Mouse (Mus musculus) neural tube, embryonic 13.5 days (tissue): ENCODE results near the gene Gm12169. TPM values are rescaled to one million over a fixed set of nuclear protein-coding genes. Genes with fewer than 3 reads are reported as not detected.
"Not testable (repeated sequence)": the region's sequence is repeated elsewhere in the genome, so short reads cannot be mapped to it uniquely, and the experiment has no call there.

ENCODE experiments used
- ATAC-seq: fragments of 200-750 bp; cut with Nextera tagmentation; 2 replicates; pipeline ENCODE4 v1.8.0; 2017; ENCODE audit warnings: low read depth, mild to moderate bottlenecking, moderate TSS enrichment, moderate library complexity
- H3K27ac ChIP-seq: fragments of 300-500 bp; sonication (generic); replicated peaks from 2 replicates; pipeline ENCODE4 v1.5.1; 2015; ENCODE audit warnings: moderate library complexity, mild to moderate bottlenecking, inconsistent platforms
- H3K27me3 ChIP-seq: fragments of 300-500 bp; sonication (generic); 2 replicates; pipeline ENCODE4 v1.6.1; 2015; ENCODE audit warnings: mild to moderate bottlenecking, inconsistent platforms
- H3K36me3 ChIP-seq: fragments of 300-500 bp; sonication (generic); 2 replicates; pipeline ENCODE4 v1.6.1; 2015; ENCODE audit warnings: mild to moderate bottlenecking, inconsistent platforms
- H3K4me1 ChIP-seq: fragments of 300-500 bp; sonication (generic); replicated peaks from 2 replicates; pipeline ENCODE4 v1.6.1; 2015; ENCODE audit warnings: inconsistent platforms
- H3K4me2 ChIP-seq: fragments of 300-500 bp; sonication (generic); 2 replicates; pipeline ENCODE4 v1.6.1; 2015; ENCODE audit warnings: inconsistent platforms, mild to moderate bottlenecking, moderate library complexity
- H3K4me3 ChIP-seq: fragments of 300-500 bp; sonication (generic); 2 replicates; pipeline ENCODE4 v1.5.1; 2015; ENCODE audit warnings: mild to moderate bottlenecking, inconsistent platforms
- H3K9ac ChIP-seq: fragments of 300-500 bp; sonication (generic); 2 replicates; pipeline ENCODE4 v1.6.1; 2015; ENCODE audit warnings: moderate library complexity, mild to moderate bottlenecking, inconsistent platforms
- H3K9me3 ChIP-seq: fragments of 300-500 bp; sonication (generic); 2 replicates; pipeline ENCODE4 v1.6.1; 2016; ENCODE audit warnings: inconsistent platforms
- WGBS: fragments of 180-500 bp; shearing (Covaris S2); methylation state at CpG from one replicate; pipeline ENCODE4 v1.1.7; 2015; 5-methylcytosine and 5-hydroxymethylcytosine counted together
- polyA plus RNA-seq: library from polyadenylated mRNA; unstranded; fragments of >200 nt; fragmentation: Nextera tagmentation; extraction: Ambion mirVana; gene quantifications from 2 replicates; pipeline ENCODE4 v1.2.1, GENCODE M21; 2015

Gm12169 gene
- polyA plus RNA-seq = not detected in 2 replicates

DNA sequence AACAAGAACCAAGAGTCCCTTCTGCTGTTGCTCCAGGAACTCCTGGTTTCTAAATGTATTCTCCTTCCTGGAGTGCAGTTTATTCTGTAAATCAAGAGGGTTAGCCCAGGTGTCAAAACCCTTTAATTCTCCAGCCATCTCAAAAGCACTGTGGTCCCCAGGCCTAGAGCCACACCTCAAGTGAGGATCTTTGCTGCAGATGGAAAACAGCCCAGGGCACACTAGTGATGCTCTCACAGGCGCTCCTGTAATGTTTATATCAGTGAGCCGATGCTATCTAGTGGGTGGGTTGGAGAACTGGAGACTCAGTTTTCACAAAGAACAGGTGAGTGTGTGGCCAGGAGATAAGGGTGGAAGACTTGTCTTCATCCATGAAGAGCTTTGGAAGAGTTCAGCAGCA is at the start of gene Gm12169:
Gene Gm12169, plus strand, starts transcription at position 301 of the 400 bp plus-strand sequence.
- WGBS = 96% methylated on average over 2 of the region's 2 CpGs
- Histone ChIP-seq H3K27me3 (no peaks in the 10 kb centered on the region), H3K9ac (no peak within 1 kb of the TSS), H3K4me2 (no peak within 1 kb of the TSS), H3K9me3 (no peaks in the 10 kb centered on the region), H3K4me3 (no peak within 1 kb of the TSS), H3K27ac (no peak within 1 kb of the TSS), H3K36me3 (no peaks in the 10 kb centered on the region), H3K4me1 (no peaks in the 10 kb centered on the region)
- no peak for ATAC-seq

- Histone ChIP-seq H3K4me3 (no peak overlapping the region), H3K36me3 (no peaks in the 10 kb centered on the region), H3K9ac (no peak overlapping the region), H3K27me3 (no peaks in the 10 kb centered on the region), H3K9me3 (no peaks in the 10 kb centered on the region), H3K4me1 (no peaks in the 10 kb centered on the region), H3K4me2 (no peak overlapping the region), H3K27ac (no peak overlapping the region)
- WGBS = 90% methylated on average over 4 of the region's 4 CpGs
- ATAC-seq = no peak
Measured at GRCm38 (mm10) chr11:46474220-46474619, 49.8 kb upstream of the Gm12169 start.

DNA sequence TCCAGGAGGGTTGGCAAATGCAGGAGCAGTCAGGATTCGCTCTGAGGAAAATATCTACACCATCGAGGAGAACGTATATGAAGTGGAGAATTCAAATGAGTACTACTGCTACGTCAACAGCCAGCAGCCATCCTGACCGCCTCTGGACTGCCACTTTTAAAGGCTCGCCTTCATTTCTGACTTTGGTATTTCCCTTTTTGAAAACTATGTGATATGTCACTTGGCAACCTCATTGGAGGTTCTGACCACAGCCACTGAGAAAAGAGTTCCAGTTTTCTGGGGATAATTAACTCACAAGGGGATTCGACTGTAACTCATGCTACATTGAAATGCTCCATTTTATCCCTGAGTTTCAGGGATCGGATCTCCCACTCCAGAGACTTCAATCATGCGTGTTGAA is 44.7 kb upstream of the Gm12169 start:
- ATAC-seq = no peak
- 88% methylated on average over 9 of the region's 9 CpGs for WGBS
- H3K9me3 ChIP-seq = no peaks in the 10 kb centered on the region
- no peak overlapping the region for H3K4me2 ChIP-seq
- H3K4me1 ChIP-seq = no peaks in the 10 kb centered on the region
- no peaks in the 10 kb centered on the region for H3K27me3 ChIP-seq
- H3K9ac ChIP-seq = no peak overlapping the region
- no peak overlapping the region for H3K4me3 ChIP-seq
- no peak overlapping the region for H3K27ac ChIP-seq
- no peaks in the 10 kb centered on the region for H3K36me3 ChIP-seq

DNA sequence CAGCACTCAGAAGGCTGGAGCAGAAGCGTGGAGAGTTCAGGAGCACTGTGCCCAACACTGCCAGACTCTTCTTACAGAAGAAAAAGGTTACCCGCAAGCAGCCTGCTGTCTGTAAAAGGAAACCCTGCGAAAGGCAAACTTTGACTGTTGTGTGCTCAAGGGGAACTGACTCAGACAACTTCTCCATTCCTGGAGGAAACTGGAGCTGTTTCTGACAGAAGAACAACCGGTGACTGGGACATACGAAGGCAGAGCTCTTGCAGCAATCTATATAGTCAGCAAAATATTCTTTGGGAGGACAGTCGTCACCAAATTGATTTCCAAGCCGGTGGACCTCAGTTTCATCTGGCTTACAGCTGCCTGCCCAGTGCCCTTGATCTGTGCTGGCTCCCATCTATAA is 43.5 kb upstream of the Gm12169 start:
- 84% methylated on average over 7 of the region's 7 CpGs for WGBS
- H3K27ac ChIP-seq = no peak overlapping the region
- H3K4me2 ChIP-seq = no peak overlapping the region
- no peak for ATAC-seq
- no peak overlapping the region for H3K4me3 ChIP-seq
- H3K9me3 ChIP-seq = no peaks in the 10 kb centered on the region
- H3K9ac ChIP-seq = no peak overlapping the region
- no peaks in the 10 kb centered on the region for H3K36me3 ChIP-seq
- no peaks in the 10 kb centered on the region for H3K27me3 ChIP-seq
- no peaks in the 10 kb centered on the region for H3K4me1 ChIP-seq

DNA sequence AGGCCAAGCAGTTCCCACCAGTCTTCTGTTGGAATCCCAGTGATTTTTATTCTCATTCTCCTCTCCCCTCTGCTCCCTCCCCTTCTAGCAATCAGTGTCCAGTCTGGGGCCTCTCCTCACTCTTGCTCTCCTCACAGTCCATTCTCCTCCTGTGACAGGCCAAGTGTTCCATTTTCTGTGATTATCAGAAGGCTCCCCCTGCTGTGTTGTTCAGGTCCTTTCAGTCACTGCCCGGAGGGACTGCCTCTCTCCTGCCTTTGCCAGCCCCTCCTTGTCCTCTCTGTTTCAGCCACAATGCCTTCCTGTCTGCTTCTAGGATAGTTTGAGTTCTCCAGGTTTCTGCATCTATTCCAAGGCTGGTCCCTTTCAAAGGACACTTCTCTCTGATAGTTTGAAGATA is 35.8 kb upstream of the Gm12169 start:
- no peak for ATAC-seq
- Histone ChIP-seq H3K4me3 (no peak overlapping the region), H3K4me2 (no peak overlapping the region), H3K27me3 (no peaks in the 10 kb centered on the region), H3K9me3 (no peaks in the 10 kb centered on the region), H3K4me1 (no peaks in the 10 kb centered on the region), H3K36me3 (no peaks in the 10 kb centered on the region), H3K9ac (no peak overlapping the region), H3K27ac (no peak overlapping the region)
- 20% methylated on average over 1 of the region's 1 CpGs for WGBS

GRCm38 (mm10) chr11:46488650-46489049 is 35.4 kb upstream of the Gm12169 start:
- WGBS = 90% methylated on average over 2 of the region's 2 CpGs
- Histone ChIP-seq H3K36me3 (no peaks in the 10 kb centered on the region), H3K9me3 (no peaks in the 10 kb centered on the region), H3K4me2 (no peak overlapping the region), H3K4me3 (no peak overlapping the region), H3K27me3 (no peaks in the 10 kb centered on the region), H3K4me1 (no peaks in the 10 kb centered on the region), H3K9ac (no peak overlapping the region), H3K27ac (no peak overlapping the region)
- no peak for ATAC-seq

DNA sequence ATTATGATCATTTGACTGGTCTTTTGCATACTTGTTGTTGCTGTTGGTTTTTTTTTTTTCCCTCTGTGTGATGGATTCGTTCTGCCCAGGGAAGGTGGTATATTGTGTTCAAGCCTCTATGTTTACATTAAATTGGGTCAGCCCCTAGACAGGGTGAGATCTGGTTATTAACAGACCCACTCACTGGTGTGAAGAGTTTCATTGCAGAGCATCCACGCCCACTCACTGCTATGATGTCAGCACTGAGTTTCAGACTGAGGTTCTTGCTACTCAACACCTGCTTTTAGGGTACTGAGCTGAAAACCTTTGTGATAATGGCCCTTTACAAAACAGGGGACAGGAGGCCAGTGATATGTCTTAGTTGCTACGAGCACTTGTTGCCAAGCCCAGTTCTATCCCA is 16.9 kb upstream of the Gm12169 start:
- H3K27me3 ChIP-seq = no peaks in the 10 kb centered on the region
- ATAC-seq = no peak
- H3K36me3 ChIP-seq = no peaks in the 10 kb centered on the region
- H3K9ac ChIP-seq = no peak overlapping the region
- WGBS = 77% methylated on average over 3 of the region's 3 CpGs
- no peak overlapping the region for H3K27ac ChIP-seq
- H3K9me3 ChIP-seq = no peaks in the 10 kb centered on the region
- no peak overlapping the region for H3K4me2 ChIP-seq
- no peak overlapping the region for H3K4me3 ChIP-seq
- H3K4me1 ChIP-seq = no peaks in the 10 kb centered on the region

DNA sequence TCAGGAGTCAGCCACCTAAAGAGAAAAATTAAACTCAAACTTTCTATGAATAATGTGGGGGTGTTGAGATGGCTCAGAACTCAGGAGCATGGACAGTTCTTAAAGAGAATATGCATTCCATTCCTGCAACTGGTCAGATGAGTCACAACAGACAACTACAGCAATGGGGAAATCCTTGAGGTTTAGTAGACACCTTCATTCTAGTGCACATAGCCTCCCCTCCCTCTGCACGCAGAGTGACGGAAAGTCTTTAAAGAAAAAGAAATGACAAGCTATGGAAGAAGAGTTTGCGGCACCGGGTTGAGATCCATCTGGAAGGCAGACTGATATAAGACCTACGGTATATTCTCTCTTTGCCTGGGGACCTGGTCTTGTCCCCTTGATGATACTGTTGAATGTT is 14.1 kb upstream of the Gm12169 start:
- Histone ChIP-seq H3K4me3 (no peak overlapping the region), H3K27me3 (no peaks in the 10 kb centered on the region), H3K9me3 (no peaks in the 10 kb centered on the region), H3K36me3 (no peaks in the 10 kb centered on the region), H3K4me1 (no peaks in the 10 kb centered on the region), H3K27ac (no peak overlapping the region), H3K4me2 (no peak overlapping the region), H3K9ac (no peak overlapping the region)
- WGBS = 96% methylated on average over 5 of the region's 5 CpGs
- no peak for ATAC-seq

- H3K4me2 ChIP-seq, H3K27me3 ChIP-seq, H3K4me3 ChIP-seq, H3K36me3 ChIP-seq, H3K9me3 ChIP-seq, H3K9ac ChIP-seq, H3K4me1 ChIP-seq, ATAC-seq, H3K27ac ChIP-seq: not testable (repeated sequence)
- 85% methylated on average over 5 of the region's 5 CpGs for WGBS
Measured at GRCm38 (mm10) chr11:46521341-46521740, 2.7 kb upstream of the Gm12169 start.

GRCm38 (mm10) chr11:46522719-46523118 is 1.3 kb upstream of the Gm12169 start:
- H3K4me2 ChIP-seq = no peak overlapping the region
- H3K4me1 ChIP-seq = no peaks in the 10 kb centered on the region
- 86% methylated on average over 3 of the region's 3 CpGs for WGBS

GRCm38 (mm10) chr11:46530149-46530548 is 6.1 kb downstream of the Gm12169 start:
- Histone ChIP-seq H3K27ac (no peak overlapping the region), H3K9me3 (no peaks in the 10 kb centered on the region), H3K36me3 (no peaks in the 10 kb centered on the region), H3K4me2 (no peak overlapping the region), H3K27me3 (no peaks in the 10 kb centered on the region), H3K4me1 (no peaks in the 10 kb centered on the region), H3K4me3 (no peak overlapping the region), H3K9ac (no peak overlapping the region)
- no peak for ATAC-seq
- 76% methylated on average over 4 of the region's 4 CpGs for WGBS

More at GRCm38 (mm10) chr11:46522719-46523118, 1.3 kb upstream of the Gm12169 start:
- no peak for ATAC-seq
- Histone ChIP-seq H3K4me3 (no peak overlapping the region), H3K9ac (no peak overlapping the region), H3K27ac (no peak overlapping the region), H3K36me3 (no peaks in the 10 kb centered on the region), H3K27me3 (no peaks in the 10 kb centered on the region), H3K9me3 (no peaks in the 10 kb centered on the region)

DNA sequence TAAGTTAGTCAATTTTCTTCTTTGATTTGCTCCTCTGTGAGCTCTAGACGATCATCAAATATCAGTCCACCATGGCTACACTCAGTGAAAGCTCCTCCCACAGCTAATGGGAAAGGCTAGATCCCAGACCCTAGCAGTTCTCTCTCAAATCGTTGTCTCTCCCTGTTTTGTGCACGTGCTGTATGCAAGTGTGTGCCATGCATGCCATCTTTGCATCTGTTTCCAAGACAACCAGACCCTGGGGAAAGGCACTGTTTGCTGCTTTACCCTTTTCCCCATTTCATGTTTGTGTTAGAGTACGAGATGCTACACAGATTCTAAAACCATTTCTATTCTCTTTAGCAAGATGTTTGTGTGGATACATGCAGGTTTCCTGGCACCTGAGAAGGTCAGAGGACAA is 13.0 kb downstream of the Gm12169 start:
- Histone ChIP-seq H3K9ac (no peak overlapping the region), H3K36me3 (no peaks in the 10 kb centered on the region), H3K4me1 (no peaks in the 10 kb centered on the region), H3K27ac (no peak overlapping the region), H3K27me3 (no peaks in the 10 kb centered on the region), H3K4me3 (no peak overlapping the region), H3K9me3 (no peaks in the 10 kb centered on the region), H3K4me2 (no peak overlapping the region)
- no peak for ATAC-seq
- 68% methylated on average over 4 of the region's 4 CpGs for WGBS

DNA sequence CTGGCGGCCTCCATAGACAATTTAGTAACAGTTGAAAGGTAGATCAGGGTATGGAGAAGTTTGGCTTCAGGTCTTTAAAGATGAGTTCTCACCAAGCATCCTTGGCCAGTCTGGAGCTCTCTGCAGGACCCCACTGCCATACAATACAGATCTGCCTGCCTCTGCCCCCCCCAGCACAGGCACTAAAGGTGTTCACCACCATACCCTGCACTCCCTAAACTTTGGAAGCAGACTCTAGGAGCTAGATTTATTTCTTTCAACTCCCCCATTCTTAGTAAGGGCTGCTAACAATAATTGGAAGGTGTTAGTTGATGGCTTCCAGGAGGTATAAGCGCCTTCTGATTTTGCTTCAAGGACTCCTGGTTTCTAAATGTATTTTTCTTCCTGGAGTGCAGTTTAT is 19.5 kb downstream of the Gm12169 start:
- H3K36me3 ChIP-seq = no peaks in the 10 kb centered on the region
- no peaks in the 10 kb centered on the region for H3K9me3 ChIP-seq
- ATAC-seq = no peak
- H3K27me3 ChIP-seq = no peaks in the 10 kb centered on the region
- H3K4me2 ChIP-seq = no peak overlapping the region
- H3K4me1 ChIP-seq = no peaks in the 10 kb centered on the region
- WGBS = 91% methylated on average over 2 of the region's 2 CpGs
- H3K4me3 ChIP-seq = no peak overlapping the region
- H3K9ac ChIP-seq = no peak overlapping the region
- H3K27ac ChIP-seq = no peak overlapping the region
